Mouse (Mus musculus) liver, embryonic 14.5 days (tissue): ENCODE results near the gene Mdh1b. TPM values are rescaled to one million over a fixed set of nuclear protein-coding genes. Genes with fewer than 3 reads are reported as not detected.

Source experiments
- ATAC-seq: fragments of 200-750 bp; cut with Nextera tagmentation; 2 replicates; pipeline ENCODE4 v1.8.0; 2017; ENCODE audit warnings: moderate number of reproducible peaks, mild to moderate bottlenecking, moderate library complexity; ENCODE audit not compliant: insufficient read depth
- DNase-seq, 3 experiments: peaks; one replicate each; pipeline ENCODE4 v3.0.0-alpha.2; 2012 to 2013; ENCODE audit warnings: low read depth in 3 of 3, low spot score in 3 of 3
- H3K27ac ChIP-seq: fragments of 300-500 bp; sonication (generic); 2 replicates; pipeline ENCODE4 v1.5.1; 2014; ENCODE audit warnings: moderate library complexity, mild to moderate bottlenecking, control low read depth, inconsistent platforms
- H3K27me3 ChIP-seq: fragments of 300-500 bp; sonication (generic); 2 replicates; pipeline ENCODE4 v1.6.1; 2014; ENCODE audit warnings: mild to moderate bottlenecking, low read length, moderate library complexity; ENCODE audit not compliant: control insufficient read depth, insufficient read depth
- H3K36me3 ChIP-seq: fragments of 300-500 bp; sonication (generic); replicated peaks from 2 replicates; pipeline ENCODE4 v1.6.1; 2014; ENCODE audit warnings: low read depth; ENCODE audit not compliant: control insufficient read depth, insufficient read depth
- H3K4me1 ChIP-seq, 2 experiments: fragments of 200-500 bp in 1 of 2; fragments of 300-500 bp in 1 of 2; sonication (generic) in 1 of 2; replicated peaks; 2 replicates each; pipeline ENCODE4 v1.6.1; 2012 to 2014; ENCODE audit warnings: antibody characterized with exemption in 1 of 2, inconsistent platforms in 1 of 2, low read length in 1 of 2; ENCODE audit not compliant: control insufficient read depth in 2 of 2, insufficient read depth in 2 of 2
- H3K4me2 ChIP-seq: fragments of 300-500 bp; sonication (generic); 2 replicates; pipeline ENCODE4 v1.6.1; 2014; ENCODE audit warnings: low read depth, mild to moderate bottlenecking, control low read depth, moderate library complexity
- H3K4me3 ChIP-seq, 2 experiments: fragments of 200-500 bp in 1 of 2; fragments of 300-500 bp in 1 of 2; sonication (generic) in 1 of 2; 2 replicates each; pipeline ENCODE4 v1.5.1; 2012 to 2014; ENCODE audit warnings: low read depth in 2 of 2, low read length in 2 of 2, mild to moderate bottlenecking in 2 of 2, control low read depth in 1 of 2, inconsistent platforms in 1 of 2, moderate library complexity in 1 of 2; ENCODE audit not compliant: insufficient read depth in 1 of 2
- H3K9ac ChIP-seq: fragments of 300-500 bp; sonication (generic); replicated peaks from 2 replicates; pipeline ENCODE4 v1.6.1; 2014; ENCODE audit warnings: mild to moderate bottlenecking, control low read depth, moderate library complexity
- H3K9me3 ChIP-seq: fragments of 300-500 bp; sonication (generic); 2 replicates; pipeline ENCODE4 v1.6.1; 2016; ENCODE audit warnings: low read length, mixed read lengths; ENCODE audit not compliant: control insufficient read depth
- CTCF ChIP-seq: IDR thresholded peaks from 2 replicates; pipeline ENCODE4 v1.5.1; 2016; ENCODE audit warnings: antibody characterized with exemption, low read depth, control low read depth
- EP300 ChIP-seq: IDR thresholded peaks from 2 replicates; pipeline ENCODE4 v1.6.1; 2016; ENCODE audit warnings: antibody characterized with exemption, low read depth
- WGBS: fragments of 180-500 bp; shearing (Covaris S2); extraction: QIAGEN DNeasy Blood & Tissue Kit; methylation state at CpG from one replicate; pipeline ENCODE4 v1.1.7; 2014; ENCODE audit not compliant: insufficient replicate concordance; 5-methylcytosine and 5-hydroxymethylcytosine counted together
- polyA plus RNA-seq, 2 experiments: library from polyadenylated mRNA; depleted of rRNA in 1 of 2; stranded (reverse) in 1 of 2; unstranded in 1 of 2; fragments of >200 nt; fragmentation: Nextera tagmentation in 1 of 2; extraction: Ambion mirVana in 1 of 2; gene quantifications; 2 replicates each; pipeline versions ENCODE4 v1.2.1 to v1.2.3; 2012 to 2014

Mdh1b gene
- polyA plus RNA-seq (2012; rRNA removed) (not detected in 2 replicates), polyA plus RNA-seq (2014; fragmentation: Nextera tagmentation; extraction: Ambion mirVana) (not detected in 2 replicates)

DNA sequence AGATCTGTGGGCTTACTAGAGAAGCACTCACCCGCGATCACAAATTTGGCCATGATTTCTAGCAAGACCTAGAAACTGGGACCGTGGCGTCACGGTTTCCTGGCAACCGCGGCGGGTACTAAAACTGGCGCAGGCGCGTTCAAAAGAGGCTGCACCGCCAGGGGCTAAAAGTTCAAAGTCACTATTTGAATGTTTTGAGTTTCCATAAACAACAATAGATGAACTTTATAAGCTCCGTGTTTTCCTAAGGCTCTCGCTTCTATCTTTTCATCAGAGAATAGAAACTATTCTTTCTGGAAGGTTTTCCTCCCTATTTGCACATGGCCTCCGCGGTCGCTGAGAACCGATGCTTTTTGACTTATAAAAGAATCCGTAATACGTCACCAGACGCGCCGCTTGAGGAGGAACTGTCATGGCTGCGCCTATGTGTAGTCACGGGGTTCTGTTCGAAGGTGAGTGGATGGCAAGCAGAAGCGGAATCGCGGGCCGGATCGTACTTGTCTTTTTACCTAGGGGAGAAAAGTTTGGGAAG, at the start of gene Mdh1b, which contains the start of gene Fastkd2:
Gene Mdh1b (minus strand): TSS at position 79 of the 532 bp plus-strand sequence.
Gene Fastkd2 (plus strand): TSS at position 375 of the 532 bp plus-strand sequence.
- DNase-seq (peak; percentile 74 to 79 (median 78)), ATAC-seq (peak; percentile 93)
- H3K9ac ChIP-seq: peak within 1 kb of the TSS; percentile 76
- no peaks in the 10 kb centered on the region for H3K36me3 ChIP-seq
- no peaks in the 10 kb centered on the region for H3K9me3 ChIP-seq
- TF ChIP-seq CTCF: 0 out of 2 replicates have a peak, but pooled peaks have one; percentile 14
- TF ChIP-seq EP300: peak; percentile 16; the same call in 1 of the 2 replicates
- peak within 1 kb of the TSS; percentile 75 to 94 for H3K4me3 ChIP-seq
- H3K4me2 ChIP-seq: peak within 1 kb of the TSS; percentile 63
- WGBS: under 1% methylated on average over 31 of the region's 31 CpGs
- no peaks in the 10 kb centered on the region for H3K27me3 ChIP-seq
- no peak within 1 kb of the TSS for H3K27ac ChIP-seq
- peaks cover 4 to 15% of the 10 kb centered on the region in 2 experiments for H3K4me1 ChIP-seq

DNA sequence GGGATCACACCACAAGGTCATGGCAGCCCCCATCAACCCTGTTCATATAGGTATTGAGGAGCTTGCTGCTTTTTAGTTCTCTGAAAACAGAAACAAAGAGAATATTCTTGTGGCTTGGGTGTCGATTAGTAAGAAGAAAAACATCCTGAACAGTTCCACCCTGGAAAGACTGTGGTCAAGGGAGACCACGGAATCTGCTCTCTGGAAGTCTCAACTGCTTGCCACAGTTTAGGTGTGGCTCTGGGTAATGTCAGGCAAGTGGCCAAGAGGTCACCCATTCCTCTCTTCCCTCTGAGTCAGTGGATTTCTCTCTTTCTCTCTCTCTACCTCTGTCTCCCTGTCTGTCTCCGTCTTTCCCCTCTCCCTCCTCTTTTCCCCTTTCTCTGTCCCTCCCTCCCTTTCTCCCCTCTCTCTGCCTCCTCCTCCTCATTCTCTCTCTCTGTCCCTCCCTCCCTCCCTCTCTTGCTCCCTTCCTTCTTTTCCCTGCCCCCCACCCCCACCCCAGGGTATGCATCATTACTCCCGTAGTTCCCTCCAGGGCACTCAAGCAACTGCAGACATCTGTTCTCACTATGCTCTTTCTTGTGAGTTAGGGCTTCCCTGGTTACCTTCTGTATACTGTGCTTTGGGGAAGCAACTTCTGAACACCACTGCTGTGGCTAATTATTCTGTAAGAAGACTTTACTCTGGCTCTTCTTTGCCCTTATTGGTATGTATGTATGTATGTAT, 46.9 kb upstream of the Mdh1b start:
- WGBS: 33% methylated on average over 4 of the region's 4 CpGs
- DNase-seq (no peak), ATAC-seq (no peak)
- H3K9me3 ChIP-seq: no peaks in the 10 kb centered on the region
- H3K4me1 ChIP-seq: no peaks in the 10 kb centered on the region
- H3K9ac ChIP-seq: no peak overlapping the region
- TF ChIP-seq CTCF (no peak), EP300 (no peak)
- H3K4me2 ChIP-seq: no peak overlapping the region
- no peaks in the 10 kb centered on the region for H3K27me3 ChIP-seq
- H3K36me3 ChIP-seq: no peaks in the 10 kb centered on the region
- H3K27ac ChIP-seq: no peak overlapping the region
- H3K4me3 ChIP-seq: no peak overlapping the region

DNA sequence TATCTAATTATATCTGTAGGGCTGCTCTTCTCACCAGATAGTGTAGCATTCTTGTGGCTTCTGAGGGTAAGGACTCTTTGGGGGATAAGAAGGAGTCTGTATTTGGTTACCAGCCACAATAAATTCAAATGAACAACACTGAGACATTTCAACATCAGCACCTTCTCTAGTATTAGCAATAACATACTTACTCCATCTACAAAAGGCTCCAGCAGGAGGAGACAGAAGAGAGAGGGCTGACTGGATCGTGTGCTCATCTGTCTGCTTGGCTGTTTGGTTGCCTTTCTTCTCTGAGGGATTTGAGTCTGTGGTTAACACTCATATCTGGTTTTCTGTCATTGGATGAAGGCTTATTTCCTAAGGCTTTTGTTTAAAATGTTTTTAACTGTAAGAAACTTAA, 46.3 kb upstream of the Mdh1b start:
- Histone ChIP-seq H3K4me1 (no peaks in the 10 kb centered on the region), H3K27ac (no peak overlapping the region), H3K36me3 (no peaks in the 10 kb centered on the region), H3K9me3 (no peaks in the 10 kb centered on the region), H3K27me3 (no peaks in the 10 kb centered on the region), H3K9ac (no peak overlapping the region), H3K4me2 (no peak overlapping the region), H3K4me3 (no peak overlapping the region)
- DNase-seq (no peak), ATAC-seq (no peak)
- TF ChIP-seq EP300 (no peak), CTCF (no peak)
- WGBS: 48% methylated on average over 1 of the region's 1 CpGs

DNA sequence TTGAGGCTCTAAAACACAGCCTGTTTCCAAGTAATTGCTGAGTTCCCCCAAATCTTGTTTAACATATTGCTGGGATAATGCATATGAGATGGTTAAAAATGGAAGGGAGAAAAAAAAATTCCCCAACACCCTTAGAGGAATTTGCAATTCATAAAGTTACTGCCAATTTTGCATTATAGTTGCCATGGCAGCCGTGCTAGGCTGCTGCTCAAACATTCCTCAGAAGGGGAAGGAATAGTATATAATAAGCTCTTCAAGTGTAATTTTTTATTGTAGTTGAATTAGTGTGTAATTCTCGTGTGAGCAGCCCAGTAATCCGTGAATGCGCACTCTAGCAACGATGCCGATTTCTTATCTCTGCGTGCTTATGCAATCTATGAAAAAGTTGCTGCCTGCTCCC, 40.2 kb upstream of the Mdh1b start:
- Histone ChIP-seq H3K36me3 (no peaks in the 10 kb centered on the region), H3K9ac (no peak overlapping the region), H3K9me3 (no peaks in the 10 kb centered on the region), H3K4me1 (no peaks in the 10 kb centered on the region), H3K4me3 (no peak overlapping the region), H3K27ac (no peak overlapping the region), H3K27me3 (no peaks in the 10 kb centered on the region), H3K4me2 (no peak overlapping the region)
- DNase-seq (no peak), ATAC-seq (no peak)
- no peak for TF ChIP-seq EP300
- no peak for TF ChIP-seq CTCF
- 79% methylated on average over 7 of the region's 7 CpGs for WGBS

DNA sequence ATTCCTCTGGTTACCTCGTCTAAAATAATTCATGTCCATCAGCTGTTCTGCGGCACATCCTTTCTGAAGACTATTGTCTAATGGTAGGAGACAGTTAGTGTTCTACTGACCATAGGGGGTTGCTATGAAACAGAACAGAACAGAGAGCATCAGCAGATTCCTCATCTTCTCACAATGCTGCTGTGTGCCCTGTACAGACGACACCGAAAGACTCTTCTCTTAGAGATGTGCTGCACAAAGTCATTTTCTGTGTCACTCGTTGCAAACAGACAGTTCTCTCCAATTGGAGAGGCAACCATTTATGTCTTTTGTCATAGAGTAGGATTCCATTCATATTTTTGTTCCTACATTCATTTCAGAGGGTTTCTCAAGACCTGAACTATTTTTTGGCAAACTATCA, 39.0 kb upstream of the Mdh1b start, which contains the start of gene 4933402D24Rik:
Gene 4933402D24Rik (minus strand): TSS at position 101 of the 400 bp plus-strand sequence.
- WGBS: 61% methylated on average over 5 of the region's 5 CpGs
- no peak within 1 kb of the TSS for H3K4me2 ChIP-seq
- H3K9me3 ChIP-seq: no peaks in the 10 kb centered on the region
- no peak within 1 kb of the TSS for H3K27ac ChIP-seq
- no peaks in the 10 kb centered on the region for H3K27me3 ChIP-seq
- DNase-seq: no peak
- no peak within 1 kb of the TSS for H3K4me3 ChIP-seq
- TF ChIP-seq EP300: no peak
- TF ChIP-seq CTCF: no peak
- H3K9ac ChIP-seq: no peak within 1 kb of the TSS
- H3K36me3 ChIP-seq: no peaks in the 10 kb centered on the region
- ATAC-seq: no peak
- no peaks in the 10 kb centered on the region for H3K4me1 ChIP-seq
